Mouse (Mus musculus) liver, adult 2 months (tissue): Measurements from ENCODE around the gene H6pd.

ENCODE experiments used
- CTCF ChIP-seq: fragments of 200-500 bp; IDR thresholded peaks from 2 replicates; pipeline ENCODE4 v1.5.1; 2011; ENCODE audit warnings: low read depth, low read length, control low read depth
- POLR2A ChIP-seq: fragments of 200-500 bp; IDR thresholded peaks from 2 replicates; pipeline ENCODE4 v1.6.1; 2011; ENCODE audit warnings: low read length, control low read depth; ENCODE audit not compliant: insufficient read depth; ENCODE audit errors: extremely low read depth

DNA sequence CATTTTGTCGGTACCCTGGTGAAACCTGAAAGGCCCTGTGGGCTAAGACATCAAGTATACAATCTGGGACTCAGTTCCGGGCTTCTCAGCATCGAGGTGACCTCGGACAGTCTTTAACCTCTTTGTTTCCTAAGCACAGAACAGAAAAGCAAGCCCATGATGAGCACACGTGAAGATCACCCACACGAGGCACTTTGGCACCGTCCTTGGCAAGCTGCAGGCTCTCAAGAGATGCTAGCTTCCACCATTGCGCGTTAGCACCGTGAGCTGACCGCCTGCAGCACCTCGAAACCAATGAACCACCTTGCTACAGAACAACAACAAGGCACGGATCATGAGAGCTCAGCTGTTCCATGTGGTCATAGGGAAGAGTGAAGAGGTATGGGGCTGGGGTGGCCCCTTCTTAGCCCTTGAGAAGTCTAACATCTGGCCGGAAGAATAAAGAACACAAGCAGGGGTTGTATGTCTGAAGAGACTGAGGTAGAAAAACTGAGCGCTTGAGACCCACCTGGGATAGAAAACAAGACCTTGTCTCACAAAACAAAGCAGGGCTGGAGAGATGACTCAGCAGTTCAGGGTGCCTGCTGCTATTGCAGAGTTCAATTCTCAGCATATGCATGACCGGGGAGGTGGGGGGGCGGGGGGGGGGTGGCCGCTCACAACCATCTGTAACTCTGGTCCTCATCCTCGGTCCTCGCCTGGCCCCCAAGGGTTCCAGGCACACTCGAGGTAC lies 2.5 kb downstream of the H6pd start:
- no peak for TF ChIP-seq CTCF
- no peak for TF ChIP-seq POLR2A
